In genomic region chr8:94949010-94949409, GRCm38 (mm10) we compare ENCODE assay signal across 1 mouse cellular context.
TF ChIP-seq lines count a peak whose summit lies in the region.

No protein-coding gene starts in this region.

TF ChIP-seq in MEL, 35 proteins besides CTCF, POLR2A, EP300 and RAD21 (continued from another document):
- no peak for TF ChIP-seq MXI1 (IDR thresholded peaks at IDR 0.05; ENCODE audit: low read depth, low read length)
